Mouse (Mus musculus) embryonic facial prominence, embryonic 11.5 days (tissue): ENCODE measurements around the gene Prkcd. TPM values are rescaled to one million over a fixed set of nuclear protein-coding genes. Genes with fewer than 3 reads are reported as not detected.

Experiments
- ATAC-seq: fragments of 200-750 bp; cut with Nextera tagmentation; replicated peaks from 2 replicates; pipeline ENCODE4 v1.8.0; 2017; ENCODE audit warnings: low read depth; ENCODE audit not compliant: insufficient number of reproducible peaks, low FRiP score, low TSS enrichment
- DNase-seq: peaks from one replicate; pipeline ENCODE4 v3.0.0-alpha.2; 2015; ENCODE audit warnings: low spot score
- H3K27ac ChIP-seq: fragments of 300-500 bp; sonication (generic); replicated peaks from 2 replicates; pipeline ENCODE4 v1.5.1; 2014; ENCODE audit warnings: mild to moderate bottlenecking, low read depth, low read length, control low read depth
- H3K27me3 ChIP-seq: fragments of 300-500 bp; sonication (generic); 2 replicates; pipeline ENCODE4 v1.6.1; 2014; ENCODE audit warnings: mild to moderate bottlenecking, low read length, moderate library complexity, mixed read lengths; ENCODE audit not compliant: control insufficient read depth, insufficient read depth
- H3K36me3 ChIP-seq: fragments of 300-500 bp; sonication (generic); replicated peaks from 2 replicates; pipeline ENCODE4 v1.6.1; 2014; ENCODE audit warnings: low read depth, mild to moderate bottlenecking, low read length, moderate library complexity, mixed read lengths; ENCODE audit not compliant: control insufficient read depth, insufficient read depth
- H3K4me1 ChIP-seq: fragments of 300-500 bp; sonication (generic); 2 replicates; pipeline ENCODE4 v1.6.1; 2014; ENCODE audit warnings: low read length, mixed read lengths; ENCODE audit not compliant: control insufficient read depth, insufficient read depth
- H3K4me2 ChIP-seq: fragments of 300-500 bp; sonication (generic); 2 replicates; pipeline ENCODE4 v1.6.1; 2014; ENCODE audit warnings: low read depth, mild to moderate bottlenecking, control low read depth, low read length, moderate library complexity
- H3K4me3 ChIP-seq: fragments of 300-500 bp; sonication (generic); 2 replicates; pipeline ENCODE4 v1.5.1; 2014; ENCODE audit warnings: low read depth, low read length, control low read depth
- H3K9ac ChIP-seq: fragments of 300-500 bp; sonication (generic); replicated peaks from 2 replicates; pipeline ENCODE4 v1.6.1; 2014; ENCODE audit warnings: mild to moderate bottlenecking, control low read depth, low read length
- H3K9me3 ChIP-seq: fragments of 300-500 bp; sonication (generic); replicated peaks from 2 replicates; pipeline ENCODE4 v1.6.1; 2016; ENCODE audit warnings: mild to moderate bottlenecking, low read length, inconsistent platforms, mixed read lengths; ENCODE audit not compliant: control insufficient read depth
- WGBS: fragments of 180-500 bp; shearing (Covaris S2); extraction: QIAGEN DNeasy Blood & Tissue Kit; methylation state at CpG from one replicate; pipeline ENCODE4 v1.1.7; 2014; 5-methylcytosine and 5-hydroxymethylcytosine counted together
- polyA plus RNA-seq: library from polyadenylated mRNA; unstranded; fragments of >200 nt; fragmentation: Nextera tagmentation; extraction: Ambion mirVana; gene quantifications from 2 replicates; pipeline ENCODE4 v1.2.1, GENCODE M21; 2014

Prkcd gene
- polyA plus RNA-seq, 1 experiment from 2014 or later, result 30.0 TPM

DNA sequence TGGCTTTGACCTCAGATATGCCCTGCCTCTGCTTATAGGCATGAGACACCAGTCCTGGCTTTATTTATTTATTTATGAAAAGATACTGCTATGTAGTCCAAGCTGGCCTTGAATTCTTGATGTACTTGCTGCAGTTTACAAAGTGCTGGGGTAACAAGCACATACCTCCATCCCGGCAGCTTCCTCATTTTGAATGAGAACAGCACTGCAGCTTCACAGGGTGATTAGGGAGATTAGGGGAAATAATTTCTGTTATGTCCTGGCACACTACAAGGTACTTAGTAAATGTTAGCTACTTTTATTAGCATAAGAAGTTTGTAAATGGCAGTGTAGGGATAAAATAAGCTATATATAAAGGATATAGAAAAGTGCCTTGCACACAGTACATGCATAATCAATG is 29.5 kb upstream of the Prkcd start:
- Histone ChIP-seq H3K36me3 (no peaks in the 10 kb centered on the region), H3K9ac (no peak overlapping the region), H3K4me3 (no peak overlapping the region), H3K4me1 (no peaks in the 10 kb centered on the region), H3K27me3 (no peaks in the 10 kb centered on the region), H3K4me2 (no peak overlapping the region), H3K9me3 (no peaks in the 10 kb centered on the region), H3K27ac (no peak overlapping the region)
- WGBS, result 89% methylated on average over 1 of the region's 1 CpGs
- DNase-seq (no peak), ATAC-seq (no peak)

DNA sequence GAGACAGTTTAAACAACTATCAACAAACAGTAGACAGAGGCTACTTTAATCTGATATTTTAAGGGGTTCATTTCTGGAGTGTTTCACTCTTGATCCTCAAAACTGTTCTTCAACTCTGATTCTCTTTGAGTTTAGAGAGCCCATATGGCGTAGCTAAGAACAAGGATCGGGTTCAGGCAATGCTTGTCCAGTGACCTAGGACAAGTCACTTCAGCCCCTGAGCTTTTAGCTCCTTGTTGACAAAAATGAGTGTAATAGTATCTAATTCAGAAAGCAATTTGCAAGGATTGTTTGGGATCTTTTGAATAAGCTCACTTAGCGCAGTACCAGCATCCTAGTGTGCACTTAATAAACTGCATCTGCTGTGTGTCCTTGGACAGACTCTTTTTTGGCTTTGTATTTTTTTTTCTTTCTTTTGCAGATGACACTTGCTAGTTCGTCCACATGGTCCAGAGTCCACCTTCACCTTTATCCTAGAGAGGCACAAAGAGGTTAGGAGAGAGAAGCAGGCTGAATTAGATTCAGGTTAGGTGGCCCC is 28.8 kb upstream of the Prkcd start:
- DNase-seq (no peak), ATAC-seq (no peak)
- Histone ChIP-seq H3K9ac (peak overlapping the region; percentile 96), H3K36me3 (no peaks in the 10 kb centered on the region), H3K9me3 (no peaks in the 10 kb centered on the region), H3K4me3 (peak overlapping the region; percentile 67), H3K4me1 (no peaks in the 10 kb centered on the region), H3K27ac (no peak overlapping the region), H3K4me2 (peak overlapping the region; percentile 28), H3K27me3 (no peaks in the 10 kb centered on the region)
- 46% methylated on average over 4 of the region's 4 CpGs for WGBS

DNA sequence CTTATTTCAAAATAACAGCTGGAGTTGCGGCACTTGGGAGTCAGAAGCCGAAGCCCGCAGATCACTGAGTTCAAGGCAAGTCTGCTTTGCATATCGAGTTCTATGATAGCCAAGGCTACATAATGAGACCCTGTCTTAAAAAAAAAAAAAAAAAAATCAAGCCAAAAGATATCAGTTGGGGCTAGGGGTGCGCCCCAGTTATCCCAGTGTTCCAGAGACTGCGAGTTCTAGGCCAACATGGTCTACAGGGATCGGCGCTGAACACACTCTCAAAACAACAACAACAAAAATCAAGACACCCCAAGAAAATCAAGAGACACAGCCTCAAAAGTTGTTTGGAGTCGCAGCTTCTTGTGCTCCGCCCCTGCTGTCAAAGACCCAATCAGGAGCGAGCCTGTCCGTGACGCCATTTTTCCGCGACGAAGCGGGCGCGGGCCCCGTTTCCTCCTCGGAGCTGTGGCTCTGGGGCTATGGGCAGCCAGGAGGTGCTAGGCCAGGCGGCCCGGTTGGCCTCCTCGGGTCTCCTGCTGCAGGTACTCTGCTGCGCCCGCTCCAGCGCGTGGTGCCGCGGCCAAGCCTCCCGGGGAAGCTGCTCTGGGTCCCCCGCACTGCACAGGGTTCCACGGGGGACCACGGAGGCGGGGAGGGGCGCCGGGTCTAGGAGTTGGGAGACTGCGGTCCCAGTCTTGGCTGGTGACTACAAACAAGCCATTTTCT is 28.1 kb upstream of the Prkcd start, which contains the start of gene Rft1:
Rft1 (plus strand) TSS at position 418 of the 717 bp plus-strand sequence.
- Histone ChIP-seq H3K27ac (0 out of 2 replicates have a peak within 1 kb of the TSS, but pooled peaks have one; percentile 14), H3K36me3 (no peaks in the 10 kb centered on the region), H3K9ac (peak within 1 kb of the TSS; percentile 96), H3K4me2 (peak within 1 kb of the TSS; percentile 58), H3K4me3 (peak within 1 kb of the TSS; percentile 67), H3K9me3 (no peaks in the 10 kb centered on the region), H3K4me1 (no peaks in the 10 kb centered on the region), H3K27me3 (no peaks in the 10 kb centered on the region)
- peak; percentile 81 for ATAC-seq
- peak; percentile 98 for DNase-seq
- 3% methylated on average over 38 of the region's 38 CpGs for WGBS

DNA sequence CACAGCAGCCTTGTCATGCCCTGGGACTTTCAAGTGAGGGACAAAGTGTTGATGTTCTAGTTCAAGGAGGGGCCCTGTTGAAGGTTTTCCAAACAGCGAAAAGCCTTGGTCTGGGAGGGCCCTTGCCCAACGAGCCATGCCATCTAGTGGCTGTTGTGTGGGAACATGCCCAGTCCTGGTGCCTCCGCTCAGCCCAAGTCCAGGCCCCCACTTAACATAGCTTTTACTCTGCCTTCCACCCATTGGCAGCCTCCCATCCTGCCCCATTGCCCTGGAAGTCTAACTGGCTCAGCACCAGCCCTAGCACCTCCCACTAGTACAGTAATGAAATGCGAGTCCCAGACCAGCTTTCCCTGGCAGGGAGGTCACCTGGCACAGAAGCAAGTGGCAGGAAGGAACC is 25.0 kb upstream of the Prkcd start:
- Histone ChIP-seq H3K27me3 (no peaks in the 10 kb centered on the region), H3K36me3 (no peaks in the 10 kb centered on the region), H3K27ac (no peak overlapping the region), H3K4me2 (no peak overlapping the region), H3K9ac (no peak overlapping the region), H3K4me1 (no peaks in the 10 kb centered on the region), H3K9me3 (no peaks in the 10 kb centered on the region), H3K4me3 (no peak overlapping the region)
- DNase-seq (peak; percentile 17), ATAC-seq (no peak)
- WGBS, result 18% methylated on average over 4 of the region's 4 CpGs

DNA sequence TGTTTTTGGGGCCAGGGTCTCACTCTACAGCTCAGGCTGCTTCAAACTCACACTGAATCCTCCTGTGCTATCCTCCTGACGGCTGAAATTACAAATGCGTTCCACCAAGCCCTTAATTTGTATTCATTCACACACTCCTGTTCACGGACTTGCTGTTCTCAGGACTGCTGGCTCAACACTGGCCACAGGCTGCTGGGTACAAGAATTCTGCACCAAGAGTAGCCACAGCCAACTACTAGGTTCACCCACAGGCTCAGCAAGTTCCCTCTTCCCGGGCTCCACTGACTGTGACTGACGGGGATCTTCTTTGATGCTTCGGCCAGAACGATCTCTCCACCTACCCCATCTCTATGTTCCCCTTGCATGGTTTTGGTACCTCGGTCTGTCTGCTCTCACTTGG is 23.7 kb upstream of the Prkcd start:
- Histone ChIP-seq H3K4me1 (no peaks in the 10 kb centered on the region), H3K27ac (no peak overlapping the region), H3K36me3 (no peaks in the 10 kb centered on the region), H3K4me3 (no peak overlapping the region), H3K4me2 (no peak overlapping the region), H3K27me3 (no peaks in the 10 kb centered on the region), H3K9me3 (no peaks in the 10 kb centered on the region), H3K9ac (no peak overlapping the region)
- ATAC-seq, result no peak
- WGBS, result 85% methylated on average over 8 of the region's 8 CpGs
- DNase-seq, result no peak

DNA sequence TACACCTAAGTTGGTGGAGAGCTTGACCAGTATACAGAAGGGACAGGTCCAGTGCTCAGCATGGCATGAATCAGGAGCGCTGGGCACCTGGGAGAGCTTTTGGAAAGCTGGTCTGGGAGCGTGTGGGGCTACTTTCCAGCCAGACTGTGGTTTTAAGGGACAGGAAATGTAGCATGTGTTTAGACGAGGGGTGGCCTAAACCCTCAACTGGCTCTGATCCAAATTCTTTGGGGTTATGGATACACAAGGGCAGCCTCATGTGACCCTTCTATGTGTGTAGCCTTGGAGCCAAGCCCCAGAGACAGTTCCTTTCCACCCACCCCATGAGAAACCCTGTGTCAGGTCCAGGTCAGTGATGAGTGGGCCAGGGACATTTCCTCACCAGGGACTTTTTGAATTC is 22.5 kb upstream of the Prkcd start:
- Histone ChIP-seq H3K9me3 (no peaks in the 10 kb centered on the region), H3K27me3 (no peaks in the 10 kb centered on the region), H3K36me3 (no peaks in the 10 kb centered on the region), H3K4me1 (no peaks in the 10 kb centered on the region), H3K4me2 (no peak overlapping the region), H3K4me3 (no peak overlapping the region), H3K27ac (no peak overlapping the region), H3K9ac (no peak overlapping the region)
- 68% methylated on average over 3 of the region's 3 CpGs for WGBS
- ATAC-seq, result no peak
- DNase-seq, result no peak

DNA sequence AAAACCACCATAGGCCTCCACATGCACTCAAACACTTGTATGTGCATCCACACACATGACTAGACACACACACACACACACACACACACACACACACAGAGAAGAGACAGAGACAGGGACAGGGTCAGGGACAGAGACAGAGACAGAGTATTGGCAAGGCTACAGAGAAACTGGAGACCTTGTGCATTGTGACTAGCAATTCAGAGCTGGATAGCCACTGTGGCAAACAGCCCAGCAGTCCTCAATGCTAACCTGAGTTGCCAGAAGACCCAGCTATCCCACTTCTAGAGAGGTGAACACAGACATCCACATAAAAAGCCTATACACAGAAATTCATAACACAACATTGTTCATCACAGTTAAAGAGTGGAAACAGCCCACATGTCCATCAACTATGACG is 20.5 kb upstream of the Prkcd start:
- ATAC-seq (no peak), DNase-seq (no peak)
- 95% methylated on average over 1 of the region's 1 CpGs for WGBS
- Histone ChIP-seq H3K27ac (no peak overlapping the region), H3K27me3 (no peaks in the 10 kb centered on the region), H3K9me3 (no peaks in the 10 kb centered on the region), H3K4me1 (no peaks in the 10 kb centered on the region), H3K4me2 (no peak overlapping the region), H3K9ac (no peak overlapping the region), H3K4me3 (no peak overlapping the region), H3K36me3 (no peaks in the 10 kb centered on the region)

DNA sequence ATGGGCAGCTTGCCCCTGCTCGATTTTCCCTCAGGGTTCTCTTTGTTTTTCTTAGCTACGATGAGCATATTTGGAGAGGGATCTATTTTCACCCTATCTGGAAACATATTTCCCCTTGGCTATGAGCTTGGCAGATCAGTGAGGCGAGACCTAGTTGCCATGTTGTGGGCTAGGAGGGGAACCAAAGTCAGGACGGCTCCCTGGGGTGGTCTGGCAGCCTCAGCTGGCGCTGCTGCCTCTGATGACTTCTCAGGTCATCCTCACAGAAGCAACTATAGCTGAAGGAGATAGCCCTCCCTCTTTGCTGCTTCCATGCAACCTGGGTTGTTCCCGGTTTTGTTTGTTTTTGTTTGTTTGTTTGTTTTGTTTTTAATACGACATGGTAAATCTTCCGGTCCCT is 19.1 kb upstream of the Prkcd start:
- no peak for ATAC-seq

More for the DNA sequence above, 19.1 kb upstream of the Prkcd start:
- 61% methylated on average over 8 of the region's 8 CpGs for WGBS
- no peak overlapping the region for H3K4me3 ChIP-seq
- no peak overlapping the region for H3K4me2 ChIP-seq
- no peaks in the 10 kb centered on the region for H3K27me3 ChIP-seq
- DNase-seq, result no peak
- no peak overlapping the region for H3K27ac ChIP-seq
- H3K9ac ChIP-seq, result no peak overlapping the region
- H3K4me1 ChIP-seq, result no peaks in the 10 kb centered on the region
- H3K9me3 ChIP-seq, result no peaks in the 10 kb centered on the region
- no peaks in the 10 kb centered on the region for H3K36me3 ChIP-seq
